Mouse (Mus musculus): ENCODE measurements around the gene Atp5s. TPM values are rescaled to one million over a fixed set of nuclear protein-coding genes. Genes with fewer than 3 reads are reported as not detected.
A peak's percentile ranks its signal among the peaks of the same experiment; 100 is the strongest.

Atp5s gene
- polyA plus RNA-seq (2016; fragmentation: Nextera tagmentation; extraction: Ambion mirVana) = 26.3 and 27.9 TPM in 2 replicates

DNA sequence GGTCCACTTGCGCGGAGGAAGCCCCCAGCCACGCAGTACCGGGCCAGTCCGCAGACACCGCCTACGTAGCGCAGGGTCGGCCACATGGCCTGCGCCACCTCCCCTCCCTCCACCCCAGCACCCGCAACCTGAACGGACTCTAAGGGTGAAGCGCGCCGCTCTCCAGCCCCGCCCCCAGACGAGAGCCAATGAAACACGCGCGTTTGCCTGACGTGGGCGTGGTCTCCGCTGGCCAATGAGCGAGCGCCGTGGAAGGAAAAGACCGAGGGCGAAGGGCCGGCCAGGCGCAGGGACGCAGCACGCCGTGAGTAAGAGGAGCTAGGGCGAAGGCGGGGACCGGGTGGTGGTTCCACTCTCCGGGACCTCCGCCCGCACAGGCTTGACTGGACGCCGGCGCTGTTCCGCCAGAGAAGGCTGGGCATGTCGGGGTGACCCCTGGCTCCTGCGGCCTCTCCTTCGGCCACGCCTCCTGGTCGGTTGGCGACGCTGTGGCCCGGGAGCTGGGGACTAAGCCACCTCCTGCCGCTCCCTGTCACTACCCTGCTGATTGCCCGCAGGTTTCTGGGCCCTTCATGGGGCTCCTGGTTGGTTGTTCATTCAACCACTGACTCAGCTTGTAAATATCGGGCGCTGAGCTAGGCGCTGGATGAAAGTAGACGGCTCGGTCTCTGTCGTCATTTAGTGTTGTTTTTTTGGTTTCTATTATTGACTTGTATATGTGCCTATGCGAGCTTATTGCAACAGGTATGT is at the start of gene Atp5s, which contains the start of gene L2hgdh:
Atp5s (plus strand) TSS at position 240 of the 750 bp plus-strand sequence.
L2hgdh (minus strand) TSS at position 163 of the 750 bp plus-strand sequence.
- WGBS = under 1% methylated on average over 60 of the region's 60 CpGs
- H3K9me3 ChIP-seq (replicated peaks) = no peaks in the 10 kb centered on the region

GRCm38 (mm10) chr12:69676157-69676556 is 48.6 kb upstream of the Atp5s start:
- Histone ChIP-seq H3K36me3 (0 out of 2 replicates have a peak, but pooled peaks cover 3% of the 10 kb centered on the region), H3K9me3 (replicated peaks) (no peaks in the 10 kb centered on the region), H3K27me3 (ENCODE audit: low read depth, poor library complexity, severe bottlenecking) (no peaks in the 10 kb centered on the region), H3K4me1 (peaks cover 11% of the 10 kb centered on the region), H3K27ac (no peak overlapping the region), H3K4me3 (no peak overlapping the region)
- DNase-seq (ENCODE audit: low spot score) = no peak
- WGBS = 85% methylated on average over 4 of the region's 4 CpGs

More for the DNA sequence above, at the start of gene Atp5s, which contains the start of gene L2hgdh:
- H3K4me3 ChIP-seq = peak within 1 kb of the TSS; percentile 80
- H3K36me3 ChIP-seq = peaks cover 22% of the 10 kb centered on the region
- peaks cover 19% of the 10 kb centered on the region for H3K4me1 ChIP-seq
- H3K27ac ChIP-seq = peak within 1 kb of the TSS; percentile 89
- DNase-seq (ENCODE audit: low spot score) = peak; percentile 98
- H3K27me3 ChIP-seq (ENCODE audit: low read depth, poor library complexity, severe bottlenecking) = no peaks in the 10 kb centered on the region

GRCm38 (mm10) chr12:69680635-69681565 is 43.9 kb upstream of the Atp5s start:
- Histone ChIP-seq H3K9me3 (replicated peaks) (no peaks in the 10 kb centered on the region), H3K36me3 (no peaks in the 10 kb centered on the region), H3K4me1 (peaks cover 10% of the 10 kb centered on the region), H3K4me3 (peak overlapping the region; percentile 91), H3K27me3 (ENCODE audit: low read depth, poor library complexity, severe bottlenecking) (no peaks in the 10 kb centered on the region), H3K27ac (peak overlapping the region; percentile 98)
- WGBS = under 1% methylated on average over 56 of the region's 56 CpGs
- DNase-seq (ENCODE audit: low spot score) = peak; percentile 68

DNA sequence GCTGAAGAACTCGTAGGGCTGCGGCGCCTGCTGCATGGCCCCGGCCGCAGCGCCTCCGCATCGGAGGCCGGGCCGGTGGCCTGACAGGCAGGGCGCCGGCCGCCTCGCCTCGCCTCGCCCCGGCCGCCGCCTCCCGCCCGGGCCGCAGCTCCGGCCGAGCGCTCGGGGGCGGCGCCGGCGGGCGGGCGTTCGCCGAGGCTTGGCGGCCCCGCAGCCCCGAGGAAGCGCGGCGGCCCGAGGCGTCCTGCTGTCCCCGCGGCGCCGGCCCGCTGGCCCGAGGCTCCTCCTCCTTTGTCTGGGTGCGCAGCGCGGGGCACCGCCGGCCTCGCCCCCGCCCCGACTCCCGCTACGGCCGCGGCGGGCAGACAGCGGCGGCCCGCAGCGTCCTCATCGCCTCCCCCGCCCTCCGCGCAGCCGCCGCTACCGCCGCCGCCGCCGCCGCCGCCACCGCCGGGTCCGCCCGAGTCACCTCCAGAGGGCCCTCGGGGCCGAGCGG is 43.1 kb upstream of the Atp5s start, which contains the start of gene Sos2:
Sos2 (minus strand) TSS at position 287 of the 496 bp plus-strand sequence.
- H3K36me3 ChIP-seq = no peaks in the 10 kb centered on the region
- peak within 1 kb of the TSS; percentile 91 for H3K4me3 ChIP-seq
- H3K4me1 ChIP-seq = peaks cover 10% of the 10 kb centered on the region
- H3K27me3 ChIP-seq (ENCODE audit: low read depth, poor library complexity, severe bottlenecking) = no peaks in the 10 kb centered on the region
- no peak for DNase-seq (ENCODE audit: low spot score)
- peak within 1 kb of the TSS; percentile 98 for H3K27ac ChIP-seq
- 4% methylated on average over 54 of the region's 85 CpGs for WGBS
- no peaks in the 10 kb centered on the region for H3K9me3 ChIP-seq (replicated peaks)

DNA sequence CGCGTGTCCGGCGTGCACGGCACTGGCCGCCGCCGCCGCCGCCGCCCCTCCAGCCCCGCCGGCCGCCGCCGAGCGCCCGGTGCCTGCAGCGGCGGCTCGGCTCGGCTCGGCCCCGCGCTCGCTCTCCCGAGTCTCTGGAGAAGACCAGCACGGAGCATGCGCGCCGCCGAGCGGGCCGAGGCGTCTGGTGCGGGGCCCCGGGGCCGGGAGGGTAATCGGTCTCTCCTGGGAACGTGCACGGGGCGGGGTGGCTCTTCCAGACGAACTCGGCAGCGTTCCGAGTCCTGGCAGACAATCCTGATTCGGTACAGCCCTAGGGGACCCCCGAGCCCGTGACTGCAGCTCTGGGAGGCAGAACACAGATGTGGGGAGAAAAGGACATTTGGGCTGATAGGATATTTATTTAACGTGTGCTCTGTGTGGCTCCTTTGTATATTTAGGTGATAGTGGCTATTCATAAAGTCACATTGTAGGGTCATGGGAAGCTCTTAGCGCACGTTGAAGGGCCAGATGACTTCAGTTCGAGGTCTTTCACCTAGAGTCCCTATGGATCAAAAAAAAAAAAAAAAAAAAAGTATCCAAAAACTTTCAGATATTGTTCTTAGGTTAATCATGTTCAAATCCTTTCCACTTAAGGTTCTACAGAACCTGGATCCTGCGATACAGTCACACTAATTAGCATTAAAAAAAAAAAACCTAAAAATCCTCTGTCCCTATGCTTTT is 42.5 kb upstream of the Atp5s start:
- Histone ChIP-seq H3K27me3 (ENCODE audit: low read depth, poor library complexity, severe bottlenecking) (no peaks in the 10 kb centered on the region), H3K36me3 (no peaks in the 10 kb centered on the region), H3K27ac (peak overlapping the region; percentile 98), H3K4me1 (peaks cover 10% of the 10 kb centered on the region), H3K9me3 (replicated peaks) (no peaks in the 10 kb centered on the region), H3K4me3 (peak overlapping the region; percentile 91)
- peak; percentile 89 for DNase-seq (ENCODE audit: low spot score)
- 7% methylated on average over 51 of the region's 54 CpGs for WGBS

DNA sequence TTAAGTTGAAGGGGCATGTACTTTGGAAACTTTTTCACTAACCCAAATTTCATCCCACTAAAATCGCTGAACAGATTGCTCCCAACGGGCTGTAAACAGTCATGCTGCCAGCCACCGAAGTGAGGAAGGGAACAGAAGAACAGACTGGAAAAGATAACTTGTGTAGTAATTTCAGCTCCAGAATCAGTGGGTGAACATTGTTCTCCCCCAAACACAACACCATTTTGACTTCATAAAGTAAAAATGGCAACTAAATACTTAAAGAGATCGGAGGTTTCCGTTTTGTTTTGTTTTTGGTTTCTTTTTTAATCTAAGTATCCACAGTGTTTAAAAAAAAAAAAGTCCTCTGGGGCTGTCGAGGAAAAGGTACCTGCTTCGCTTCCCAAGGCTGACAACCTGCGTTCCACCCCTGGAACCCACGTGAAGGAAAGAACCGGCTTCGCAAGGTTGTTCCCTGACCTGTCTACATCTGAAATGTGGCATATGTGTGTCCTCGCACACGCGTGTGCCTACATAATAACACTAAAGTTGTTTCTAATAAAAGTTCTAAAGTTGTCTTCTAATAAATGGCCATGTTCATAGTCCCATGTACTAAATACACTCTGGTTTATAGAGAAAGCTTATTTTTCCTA is 41.8 kb upstream of the Atp5s start:
- Histone ChIP-seq H3K4me3 (peak overlapping the region; percentile 91), H3K4me1 (peaks cover 10% of the 10 kb centered on the region), H3K36me3 (no peaks in the 10 kb centered on the region), H3K9me3 (replicated peaks) (no peaks in the 10 kb centered on the region), H3K27me3 (ENCODE audit: low read depth, poor library complexity, severe bottlenecking) (no peaks in the 10 kb centered on the region), H3K27ac (no peak overlapping the region)
- WGBS = 49% methylated on average over 14 of the region's 14 CpGs
- no peak for DNase-seq (ENCODE audit: low spot score)

- WGBS = 66% methylated on average over 10 of the region's 10 CpGs
- DNase-seq (ENCODE audit: low spot score) = no peak
Observed at GRCm38 (mm10) chr12:69683537-69683936, 41.2 kb upstream of the Atp5s start.

DNA sequence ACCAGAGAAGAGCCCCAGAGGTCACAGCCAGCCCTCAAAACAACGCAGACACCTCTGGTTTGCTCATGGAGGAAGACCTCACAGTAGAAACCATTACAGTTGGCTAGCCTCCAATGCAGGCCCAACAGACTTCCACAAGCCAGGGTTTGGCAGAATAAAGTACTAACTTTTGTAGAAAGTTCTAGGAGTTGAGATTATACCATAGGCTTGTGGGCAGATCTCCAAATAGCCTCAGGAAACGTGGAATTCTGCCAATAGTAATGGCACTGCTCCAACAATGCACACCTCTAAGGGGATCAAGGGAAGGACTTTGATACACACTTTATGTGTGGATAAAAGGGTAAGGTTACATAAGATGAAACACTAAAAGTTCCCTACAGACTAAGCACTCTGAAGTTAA is 36.4 kb upstream of the Atp5s start:
- no peaks in the 10 kb centered on the region for H3K4me1 ChIP-seq
- H3K27ac ChIP-seq = no peak overlapping the region
- DNase-seq (ENCODE audit: low spot score) = no peak
- H3K27me3 ChIP-seq (ENCODE audit: low read depth, poor library complexity, severe bottlenecking) = no peaks in the 10 kb centered on the region
- H3K9me3 ChIP-seq (replicated peaks) = no peaks in the 10 kb centered on the region
- H3K4me3 ChIP-seq = no peak overlapping the region
- peaks cover 19% of the 10 kb centered on the region for H3K36me3 ChIP-seq
- 90% methylated on average over 2 of the region's 2 CpGs for WGBS

More at GRCm38 (mm10) chr12:69683537-69683936, 41.2 kb upstream of the Atp5s start:
- H3K9me3 ChIP-seq (replicated peaks) = no peaks in the 10 kb centered on the region
- no peaks in the 10 kb centered on the region for H3K27me3 ChIP-seq (ENCODE audit: low read depth, poor library complexity, severe bottlenecking)
- no peak overlapping the region for H3K4me3 ChIP-seq
- no peak overlapping the region for H3K27ac ChIP-seq
- H3K36me3 ChIP-seq = no peaks in the 10 kb centered on the region
- H3K4me1 ChIP-seq = peaks cover 10% of the 10 kb centered on the region

GRCm38 (mm10) chr12:69689094-69689493 is 35.7 kb upstream of the Atp5s start:
- no peaks in the 10 kb centered on the region for H3K27me3 ChIP-seq (ENCODE audit: low read depth, poor library complexity, severe bottlenecking)
- no peaks in the 10 kb centered on the region for H3K4me1 ChIP-seq
- no peak for DNase-seq (ENCODE audit: low spot score)
- no peaks in the 10 kb centered on the region for H3K9me3 ChIP-seq (replicated peaks)
- no peak overlapping the region for H3K4me3 ChIP-seq
- H3K27ac ChIP-seq = no peak overlapping the region
- peaks cover 24% of the 10 kb centered on the region for H3K36me3 ChIP-seq

- 95% methylated on average over 4 of the region's 4 CpGs for WGBS
- no peaks in the 10 kb centered on the region for H3K27me3 ChIP-seq (ENCODE audit: low read depth, poor library complexity, severe bottlenecking)
Observed at GRCm38 (mm10) chr12:69690714-69691113, 34.0 kb upstream of the Atp5s start.

GRCm38 (mm10) chr12:69693471-69693870 is 31.3 kb upstream of the Atp5s start:
- 88% methylated on average over 17 of the region's 17 CpGs for WGBS
- no peak for DNase-seq (ENCODE audit: low spot score)
- Histone ChIP-seq H3K4me1 (no peaks in the 10 kb centered on the region), H3K9me3 (replicated peaks) (no peaks in the 10 kb centered on the region), H3K36me3 (peaks cover 30% of the 10 kb centered on the region), H3K4me3 (no peak overlapping the region), H3K27ac (no peak overlapping the region), H3K27me3 (ENCODE audit: low read depth, poor library complexity, severe bottlenecking) (no peaks in the 10 kb centered on the region)

More at GRCm38 (mm10) chr12:69690714-69691113, 34.0 kb upstream of the Atp5s start:
- Histone ChIP-seq H3K27ac (no peak overlapping the region), H3K36me3 (peaks cover 30% of the 10 kb centered on the region), H3K4me3 (no peak overlapping the region), H3K4me1 (no peaks in the 10 kb centered on the region), H3K9me3 (replicated peaks) (no peaks in the 10 kb centered on the region)
- no peak for DNase-seq (ENCODE audit: low spot score)

DNA sequence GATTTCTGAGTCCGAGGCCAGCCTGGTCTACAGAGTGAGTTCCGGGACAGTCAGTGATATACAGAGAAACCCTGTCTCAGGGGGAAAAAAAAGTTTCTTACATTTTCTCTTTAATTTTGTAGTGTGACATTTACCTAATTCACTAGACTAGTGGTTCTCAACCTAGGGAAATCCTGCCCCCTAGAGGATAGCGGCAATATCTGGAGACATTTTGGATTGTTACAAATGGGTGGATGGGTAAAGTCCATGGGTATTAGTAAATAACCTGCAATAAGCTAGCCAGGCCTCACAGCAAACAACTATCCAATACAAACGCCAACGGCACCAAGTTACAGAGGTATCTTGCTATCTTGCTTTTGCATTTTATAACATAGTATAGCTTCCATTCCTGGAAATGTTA is 28.0 kb upstream of the Atp5s start:
- Histone ChIP-seq H3K36me3 (peaks cover 34% of the 10 kb centered on the region), H3K9me3 (replicated peaks) (no peaks in the 10 kb centered on the region), H3K4me1 (no peaks in the 10 kb centered on the region), H3K27me3 (ENCODE audit: low read depth, poor library complexity, severe bottlenecking) (no peaks in the 10 kb centered on the region), H3K27ac (no peak overlapping the region), H3K4me3 (no peak overlapping the region)
- 79% methylated on average over 5 of the region's 5 CpGs for WGBS
- no peak for DNase-seq (ENCODE audit: low spot score)
